Mouse (Mus musculus) adrenal gland, postnatal 4 days (tissue): ENCODE data around the gene Vps36. TPM values are rescaled to one million over a fixed set of nuclear protein-coding genes. Genes with fewer than 3 reads are reported as not detected.

Source experiments
- total RNA-seq, 2 experiments: library from RNA; stranded (reverse); gene quantifications; 2 replicates each; pipeline ENCODE4 v1.2.3; 2021

Gene Vps36
- total RNA-seq, 2 experiments from 2014 or later = 35.8 to 37.4 TPM

Other genes with a start within 250 kb of the Vps36 start
- not detected for gene Defb13, start 246.0 kb upstream of the Vps36 start, total RNA-seq
- not detected for gene Fam90a1a, start 234.1 kb upstream of the Vps36 start, total RNA-seq
- not detected for gene Ccdc70, start 223.0 kb upstream of the Vps36 start, total RNA-seq
- gene Atp7b, start 132.5 kb upstream of the Vps36 start, total RNA-seq = 1 to 10 TPM; 2.7 to 4.5 TPM
- gene Alg11, start 132.1 kb upstream of the Vps36 start, total RNA-seq = 10 to 100 TPM; 37.6 to 42.0 TPM
- 1 to 10 TPM; 3.1 to 3.3 TPM for gene Nek5, start 67.8 kb upstream of the Vps36 start, total RNA-seq
- 1 to 10 TPM; 5.3 to 6.2 TPM for gene Nek3, start 26.4 kb upstream of the Vps36 start, total RNA-seq
- 10 to 100 TPM; 22.9 to 24.2 TPM for gene Ckap2, start 7.0 kb upstream of the Vps36 start, total RNA-seq
- gene Thsd1, start 34.5 kb downstream of the Vps36 start, total RNA-seq = 1 to 10 TPM; 8.4 to 8.9 TPM
- not detected for gene Tpte, start 90.6 kb downstream of the Vps36 start, total RNA-seq
- 10 to 100 TPM; 18.7 to 24.5 TPM for gene Slc25a15, start 205.8 kb downstream of the Vps36 start, total RNA-seq
- gene Mrps31, start 218.6 kb downstream of the Vps36 start, total RNA-seq = 10 to 100 TPM; 42.4 to 45.7 TPM